Mouse (Mus musculus): ENCODE data around the gene Dnah7a.
"Not testable (repeated sequence)": the region's sequence is repeated elsewhere in the genome, so short reads cannot be mapped to it uniquely, and the experiment has no call there.

GRCm38 (mm10) chr1:53534826-53535225, 171.8 kb downstream of the Dnah7a start:
- not testable (repeated sequence) for TF ChIP-seq CTCF, EP300 (IDR thresholded peaks at IDR 0.05; ENCODE audit: low read depth)
